Mouse (Mus musculus) G1E (cell line): ENCODE measurements at regions not wholly inside any gene's neighbourhood (a gene's known extent, or its start where the extent isn't known, plus 50 kb on each side); places are given as distances from the start of the nearest gene placed in this dataset.

Experiments used
- ATAC-seq: 2 replicates; pipeline ENCODE4 v1.8.0; 2016; ENCODE audit warnings: mild to moderate bottlenecking; ENCODE audit not compliant: insufficient number of reproducible peaks, poor library complexity, low FRiP score, severe bottlenecking; ENCODE audit errors: extremely low read depth
- DNase-seq: peaks from one replicate; pipeline ENCODE4 v3.0.0; 2012; ENCODE audit warnings: low spot score
- H3K27me3 ChIP-seq: 2 replicates; pipeline ENCODE4 v1.6.1; 2012; ENCODE audit warnings: mild to moderate bottlenecking, low read length, inconsistent platforms; ENCODE audit not compliant: insufficient read depth
- H3K36me3 ChIP-seq: replicated peaks from 2 replicates; pipeline ENCODE3; 2012; ENCODE audit warnings: mild to moderate bottlenecking, inconsistent platforms
- H3K4me1 ChIP-seq: 2 replicates; pipeline ENCODE4 v1.6.1; 2012; ENCODE audit warnings: low read depth, low read length, inconsistent platforms, mixed read lengths; ENCODE audit not compliant: insufficient read depth
- H3K4me3 ChIP-seq: 2 replicates; pipeline ENCODE4 v1.5.1; 2012; ENCODE audit warnings: low read depth, mild to moderate bottlenecking, inconsistent platforms, low read length, moderate library complexity, mixed read lengths
- H3K9me3 ChIP-seq: replicated peaks from 2 replicates; pipeline ENCODE4 v1.6.1; 2012; ENCODE audit warnings: inconsistent platforms
- CTCF ChIP-seq: IDR thresholded peaks from 2 replicates; pipeline ENCODE4 v1.5.1; 2012; ENCODE audit warnings: low read depth, low read length, inconsistent platforms, mixed read lengths
- GATA1 ChIP-seq: IDR thresholded peaks from 2 replicates; pipeline ENCODE4 v1.6.1; 2012; ENCODE audit warnings: borderline replicate concordance, low read length, inconsistent platforms, mixed read lengths
- GATA2 ChIP-seq: IDR thresholded peaks from 2 replicates; pipeline ENCODE4 v1.6.1; 2012; ENCODE audit warnings: low read depth, low read length, inconsistent platforms, borderline replicate concordance
- POLR2AphosphoS5 ChIP-seq: IDR thresholded peaks from 2 replicates; pipeline ENCODE4 v1.6.1; 2012; ENCODE audit warnings: low read depth, low read length, inconsistent platforms; ENCODE audit not compliant: insufficient replicate concordance
- TAL1 ChIP-seq: conservative IDR thresholded peaks from 2 replicates; pipeline ENCODE4 v1.6.1; 2012; ENCODE audit warnings: low read depth, low read length, inconsistent platforms, mixed read lengths

DNA sequence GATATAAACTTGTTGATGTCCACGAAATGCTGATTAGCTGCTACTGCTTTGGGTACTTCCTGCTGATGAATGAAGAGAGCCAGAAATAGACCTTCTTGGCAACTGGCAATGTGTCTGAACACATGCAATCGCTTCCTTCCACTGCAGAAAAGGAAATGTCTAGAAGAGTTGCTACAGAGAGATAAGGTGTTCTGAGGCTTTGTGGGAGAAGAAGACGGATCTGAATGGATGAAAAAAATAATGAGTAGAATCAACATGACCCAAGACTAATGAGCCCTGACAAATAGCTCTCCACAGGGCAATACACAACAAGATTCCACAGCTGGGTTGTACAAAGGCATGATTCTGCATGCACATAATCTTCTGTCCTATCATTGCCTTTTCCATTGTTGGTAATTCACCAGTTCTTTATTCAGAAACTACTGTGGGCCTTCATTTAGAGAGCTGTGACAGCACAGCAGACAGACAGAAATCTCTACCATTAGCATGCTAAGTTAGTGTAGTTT, 268.7 kb upstream of the Klf6 start:
- DNase-seq: no peak
- no peak for TF ChIP-seq POLR2AphosphoS5
- no peaks in the 10 kb centered on the region for H3K36me3 ChIP-seq
- no peaks in the 10 kb centered on the region for H3K4me1 ChIP-seq
- peak; percentile 92 for ATAC-seq
- H3K27me3 ChIP-seq: no peaks in the 10 kb centered on the region
- H3K9me3 ChIP-seq: no peaks in the 10 kb centered on the region
- no peak overlapping the region for H3K4me3 ChIP-seq

DNA sequence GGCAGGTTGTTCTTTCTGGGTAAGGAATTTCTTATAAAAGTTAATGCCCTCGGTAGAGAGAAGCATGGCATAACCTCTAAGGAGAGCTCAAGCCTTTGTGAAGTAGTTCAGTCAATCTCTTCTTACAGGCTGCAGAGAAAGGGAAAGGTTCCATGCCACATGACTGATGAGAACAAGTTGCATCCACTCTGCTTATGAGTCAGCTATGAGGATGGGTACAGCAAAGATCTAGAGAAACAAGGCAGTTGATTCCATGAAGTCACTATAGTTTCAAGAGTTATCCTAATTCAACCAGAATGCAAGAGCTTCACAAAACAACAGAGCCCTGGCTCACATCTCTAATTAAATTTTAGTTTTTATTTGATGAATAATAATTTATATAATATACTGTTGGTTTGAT, 259.6 kb upstream of the Klf6 start:
- Histone ChIP-seq H3K27me3 (no peaks in the 10 kb centered on the region), H3K36me3 (no peaks in the 10 kb centered on the region), H3K4me3 (no peak overlapping the region), H3K9me3 (no peaks in the 10 kb centered on the region), H3K4me1 (no peaks in the 10 kb centered on the region)
- no peak for ATAC-seq
- TF ChIP-seq TAL1: no peak
- no peak for TF ChIP-seq POLR2AphosphoS5
- no peak for TF ChIP-seq GATA1
- TF ChIP-seq CTCF: no peak
- no peak for TF ChIP-seq GATA2
- DNase-seq: no peak

DNA sequence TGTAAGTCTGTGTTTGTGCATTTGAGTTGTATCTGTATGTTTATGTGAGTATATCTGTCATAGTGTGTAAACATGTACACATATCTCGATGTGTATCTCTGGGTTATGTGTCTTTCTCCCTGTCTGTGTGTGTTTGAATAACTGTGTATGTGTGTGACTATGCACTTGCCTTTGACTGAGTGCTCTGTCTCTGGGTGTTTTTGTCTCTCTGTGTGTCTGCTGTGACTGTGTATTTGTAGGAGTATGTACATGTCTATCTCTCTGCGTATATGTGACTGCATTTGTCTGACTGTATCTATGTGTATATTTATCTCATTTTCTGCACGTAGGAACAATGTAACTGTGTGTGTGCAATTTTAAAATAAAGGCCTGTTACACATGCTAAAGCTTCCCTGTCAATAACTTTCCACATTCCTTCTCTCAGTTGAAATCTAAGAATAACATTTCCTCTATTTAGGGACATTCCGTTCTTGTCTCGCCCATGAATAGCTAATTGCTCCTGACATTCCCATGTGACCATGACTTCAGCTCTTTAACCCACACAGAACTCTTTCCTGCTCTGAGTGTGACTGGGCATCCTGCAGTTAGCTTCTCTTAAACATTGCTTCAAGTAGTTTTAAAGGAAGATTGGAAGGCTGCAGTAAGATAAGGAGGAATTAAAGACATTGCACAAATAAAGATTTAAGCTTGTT, 257.2 kb upstream of the Klf6 start:
- Histone ChIP-seq H3K4me1 (no peaks in the 10 kb centered on the region), H3K9me3 (no peaks in the 10 kb centered on the region), H3K27me3 (no peaks in the 10 kb centered on the region), H3K36me3 (no peaks in the 10 kb centered on the region), H3K4me3 (no peak overlapping the region)
- DNase-seq (no peak), ATAC-seq (no peak)
- TF ChIP-seq POLR2AphosphoS5: no peak
- TF ChIP-seq CTCF: no peak
- no peak for TF ChIP-seq TAL1
- TF ChIP-seq GATA2: no peak
- TF ChIP-seq GATA1: no peak

DNA sequence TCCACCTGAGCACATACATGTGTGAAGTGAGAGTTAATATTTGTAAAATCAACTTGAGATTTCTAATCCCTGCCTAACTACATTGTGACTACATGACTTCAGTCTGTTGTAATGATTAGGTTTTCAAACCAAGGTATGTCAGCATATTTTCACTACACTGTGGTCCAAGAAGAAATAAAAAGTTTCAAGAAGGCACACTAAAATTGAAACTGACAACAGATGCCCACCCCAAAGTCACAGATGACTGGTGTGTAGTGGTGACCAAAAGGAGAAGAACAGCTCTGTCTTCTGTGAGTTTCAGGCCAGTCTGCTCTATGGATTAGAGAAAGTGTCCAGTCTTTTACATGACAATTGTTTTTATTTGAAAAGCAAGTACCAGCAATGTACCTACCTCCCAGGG, 255.9 kb upstream of the Klf6 start:
- Histone ChIP-seq H3K9me3 (no peaks in the 10 kb centered on the region), H3K4me3 (no peak overlapping the region), H3K36me3 (no peaks in the 10 kb centered on the region), H3K27me3 (no peaks in the 10 kb centered on the region), H3K4me1 (no peaks in the 10 kb centered on the region)
- DNase-seq (no peak), ATAC-seq (no peak)
- TF ChIP-seq CTCF: no peak
- no peak for TF ChIP-seq POLR2AphosphoS5
- TF ChIP-seq GATA2: no peak
- no peak for TF ChIP-seq GATA1
- TF ChIP-seq TAL1: no peak

DNA sequence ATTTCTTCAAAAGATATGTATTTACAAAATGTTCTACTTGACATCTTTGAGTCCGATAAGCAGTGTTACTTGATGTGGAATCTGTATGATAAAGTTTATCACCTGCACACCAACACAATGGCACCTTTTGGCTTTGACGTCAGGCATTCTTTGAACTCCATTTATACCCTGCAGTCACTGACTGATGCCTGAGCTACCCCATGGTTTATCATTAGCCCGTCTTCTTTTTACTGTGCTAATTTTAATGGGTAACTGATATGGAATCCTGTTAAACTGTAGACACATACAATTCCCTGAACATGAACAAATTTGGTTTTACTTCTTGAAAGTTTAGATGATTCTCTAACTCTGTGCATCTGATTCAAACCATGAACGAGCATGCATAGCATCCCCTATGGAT, 253.8 kb upstream of the Klf6 start:
- TF ChIP-seq GATA2 (no peak), TAL1 (no peak), GATA1 (no peak), POLR2AphosphoS5 (no peak), CTCF (no peak)
- Histone ChIP-seq H3K36me3 (no peaks in the 10 kb centered on the region), H3K4me1 (no peaks in the 10 kb centered on the region), H3K9me3 (no peaks in the 10 kb centered on the region), H3K4me3 (no peak overlapping the region), H3K27me3 (no peaks in the 10 kb centered on the region)
- DNase-seq: no peak
- no peak for ATAC-seq

DNA sequence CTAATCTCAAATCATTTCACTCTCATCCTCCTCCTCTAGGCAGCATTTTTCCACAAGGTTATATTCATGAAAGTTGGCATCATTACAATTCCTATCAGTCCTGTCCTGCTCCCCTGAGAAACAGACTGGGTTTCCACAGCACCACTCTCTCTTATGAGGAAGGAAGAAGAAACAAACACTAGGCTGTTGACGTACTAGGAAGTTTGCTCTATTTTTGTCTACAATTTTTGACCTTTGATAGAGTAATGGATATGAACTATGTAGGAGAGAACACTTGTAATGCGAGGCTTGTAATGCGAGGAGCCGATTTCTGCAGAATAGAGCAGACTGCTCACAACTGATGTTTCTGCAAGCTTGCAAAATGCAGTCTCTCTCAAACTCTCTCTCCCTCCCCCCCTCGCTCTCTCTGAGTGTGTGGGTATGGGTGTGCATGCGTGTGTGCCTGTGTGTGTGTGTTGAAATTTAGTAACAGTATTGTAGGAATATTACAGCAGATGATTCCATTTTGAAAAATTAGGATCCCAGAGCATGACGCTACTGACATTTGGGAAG, 247.0 kb upstream of the Klf6 start:
- DNase-seq (no peak), ATAC-seq (no peak)
- no peaks in the 10 kb centered on the region; the same call in 1 of the 2 replicates for H3K27me3 ChIP-seq
- H3K4me1 ChIP-seq: no peaks in the 10 kb centered on the region
- TF ChIP-seq POLR2AphosphoS5 (no peak), TAL1 (no peak), GATA2 (no peak), GATA1 (no peak), CTCF (no peak)
- H3K4me3 ChIP-seq: no peak overlapping the region
- H3K36me3 ChIP-seq: no peaks in the 10 kb centered on the region
- no peaks in the 10 kb centered on the region for H3K9me3 ChIP-seq

DNA sequence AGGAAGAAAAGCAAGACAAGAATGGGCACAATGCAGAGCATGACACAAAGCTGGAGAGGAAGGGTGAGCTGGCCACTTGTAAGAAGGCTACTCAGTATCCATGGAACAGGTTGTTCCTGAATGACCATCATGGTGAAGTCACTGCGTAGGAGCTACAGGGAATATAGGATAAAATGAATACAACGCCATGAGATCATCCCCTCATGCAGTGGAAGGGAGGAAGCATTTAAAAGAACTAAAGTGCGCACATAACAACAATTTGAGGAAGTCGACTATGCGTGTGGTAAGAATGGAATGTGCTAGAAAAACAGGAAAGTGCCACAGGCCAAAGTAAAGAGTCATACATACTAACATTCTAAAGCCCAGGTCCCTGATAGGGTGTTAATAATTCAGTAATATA, 246.4 kb upstream of the Klf6 start:
- Histone ChIP-seq H3K27me3 (no peaks in the 10 kb centered on the region; the same call in 1 of the 2 replicates), H3K4me1 (no peaks in the 10 kb centered on the region), H3K4me3 (no peak overlapping the region), H3K36me3 (no peaks in the 10 kb centered on the region), H3K9me3 (no peaks in the 10 kb centered on the region)
- DNase-seq: no peak
- no peak for TF ChIP-seq CTCF
- TF ChIP-seq GATA2: no peak
- TF ChIP-seq POLR2AphosphoS5: no peak
- no peak for TF ChIP-seq GATA1
- TF ChIP-seq TAL1: no peak
- ATAC-seq: no peak
